Mouse (Mus musculus) heart, postnatal 0 days (tissue): ENCODE measurements at regions not wholly inside any gene's neighbourhood (a gene's known extent, or its start where the extent isn't known, plus 50 kb on each side); places are given as distances from the start of the nearest gene placed in this dataset.

ENCODE experiments used
- CTCF ChIP-seq: IDR thresholded peaks from 2 replicates; pipeline ENCODE4 v1.5.1; 2016; ENCODE audit warnings: antibody characterized with exemption, control low read depth, low read depth
- EP300 ChIP-seq: IDR thresholded peaks from 2 replicates; pipeline ENCODE4 v1.6.1; 2016; ENCODE audit warnings: antibody characterized with exemption, low read depth

GRCm38 (mm10) chr6:50968546-50968945 is 314.3 kb upstream of the Npvf start:
- TF ChIP-seq CTCF (no peak), EP300 (no peak)
